29 mouse cellular contexts compared by ENCODE assay signal in the genomic region with DNA sequence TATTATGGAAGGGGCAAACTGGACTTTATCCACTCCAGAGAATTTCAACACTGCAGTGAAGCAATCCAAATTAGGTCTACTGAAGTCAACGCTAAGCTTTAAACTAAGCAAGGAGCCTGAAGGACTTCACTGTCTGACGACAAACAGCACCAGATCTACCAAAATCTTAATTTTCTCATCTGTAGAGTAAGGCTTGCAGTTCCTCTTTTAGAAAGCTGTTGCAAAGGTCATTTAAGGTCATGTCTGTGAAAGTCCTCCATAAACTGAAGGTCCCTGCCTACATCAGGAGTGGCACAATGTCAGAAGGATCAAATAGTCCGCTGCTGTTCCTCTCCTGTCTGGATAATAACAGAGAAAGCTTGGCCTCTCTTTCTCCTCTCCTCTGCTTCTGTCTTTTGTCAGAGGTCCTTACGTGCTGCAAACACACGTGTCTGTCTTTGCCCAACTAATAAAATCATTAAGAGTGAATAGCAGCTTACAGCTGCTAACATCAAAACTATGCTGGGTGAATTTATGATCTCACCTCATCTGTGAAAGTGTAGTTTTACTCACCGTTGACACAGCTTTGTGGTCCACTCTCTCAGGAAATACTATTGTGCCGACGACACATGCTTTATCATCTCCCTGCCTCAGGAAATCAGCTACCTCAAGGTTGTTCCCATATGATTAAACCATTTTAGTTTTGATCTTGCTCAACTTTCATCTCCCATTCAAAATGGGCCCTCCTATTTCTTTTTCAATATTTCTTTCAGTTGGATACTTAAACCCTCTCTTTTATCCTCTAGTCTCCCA.
DNase-seq lines count a peak whose midpoint lies in the region; ATAC-seq lines count a peak whose summit lies in the region.
"Had no signal": no experiment of that assay in that cellular context is flagged by ENCODE, and none has a peak within 500 bp of the region (broad histone marks: within the 10 kb centered on the region; RNA-seq: fewer than 3 reads in every experiment).

No protein-coding gene starts in this region.

- H3K27ac ChIP-seq in hindbrain, embryonic 14.5 days = no peak overlapping the region
- no peak overlapping the region for H3K27ac ChIP-seq in hindbrain, embryonic 13.5 days
- H3K27ac ChIP-seq: embryonic facial prominence, embryonic 10.5 days; embryonic facial prominence, embryonic 13.5 days; forebrain, embryonic 13.5 days; heart, embryonic 13.5 days; hindbrain, embryonic 12.5 days; hindbrain, postnatal 0 days had no signal

- H3K27me3 ChIP-seq in hindbrain, embryonic 14.5 days (ENCODE audit: control insufficient read depth, insufficient read depth, low read length) = no peaks in the 10 kb centered on the region
- H3K27me3 ChIP-seq in hindbrain, embryonic 13.5 days = no peaks in the 10 kb centered on the region
- H3K27me3 ChIP-seq: embryonic facial prominence, embryonic 13.5 days; forebrain, embryonic 13.5 days; heart, embryonic 13.5 days; hindbrain, embryonic 12.5 days had no signal

- no peaks in the 10 kb centered on the region for H3K9me3 ChIP-seq in hindbrain, embryonic 14.5 days (ENCODE audit: control insufficient read depth, low read length)
- no peaks in the 10 kb centered on the region for H3K9me3 ChIP-seq in hindbrain, embryonic 13.5 days
- H3K9me3 ChIP-seq: embryonic facial prominence, embryonic 10.5 days; embryonic facial prominence, embryonic 13.5 days; forebrain, embryonic 13.5 days; heart, embryonic 13.5 days; hindbrain, embryonic 12.5 days had no signal

- no peak overlapping the region for H3K4me3 ChIP-seq in hindbrain, embryonic 14.5 days (replicated peaks; ENCODE audit: low read length)
- H3K4me3 ChIP-seq in hindbrain, embryonic 13.5 days = no peak overlapping the region
- H3K4me3 ChIP-seq: embryonic facial prominence, embryonic 10.5 days; embryonic facial prominence, embryonic 13.5 days; erythroblast, embryonic 14.5 days; forebrain, embryonic 13.5 days; heart, embryonic 13.5 days; hindbrain, embryonic 12.5 days had no signal

- peak; percentile 20 for DNase-seq in hindbrain, embryonic 14.5 days (ENCODE audit: low spot score)
- DNase-seq in 416B (ENCODE audit: low read depth) = peak; percentile 1
- DNase-seq in c-Kit-positive CD71-negative TER-119-negative erythroid progenitor cells, embryonic 14.5 days (ENCODE audit: low read depth) = peak; percentile 1
- DNase-seq in cerebellum, adult 18-20 months = no peak
- DNase-seq in ovary, postnatal 10 days (ENCODE audit: low spot score) = no peak
- DNase-seq: adrenal gland, postnatal 25 days; cerebellum, adult 2 months; cerebellum, adult 9-11 months; cerebellum, postnatal 25 days; embryo, embryonic 11 days; gastrocnemius, postnatal 10 days; gastrocnemius, postnatal 36 days; heart, adult 18-20 months; heart, postnatal 14 days; heart, postnatal 4 days had no signal

- WGBS in hindbrain, embryonic 14.5 days = 85% methylated on average over 8 of the region's 8 CpGs
- WGBS in hindbrain, embryonic 13.5 days = 92% methylated on average over 8 of the region's 8 CpGs

- ATAC-seq in hindbrain, embryonic 14.5 days (ENCODE audit: low FRiP score) = no peak
- no peak for ATAC-seq in hindbrain, embryonic 13.5 days (ENCODE audit: low FRiP score)
- ATAC-seq in hematopoietic stem cell, adult 5-6 weeks (replicated peaks in 1 of 2; ENCODE audit: insufficient read depth in 1 of 2, low FRiP score in 2 of 2, low TSS enrichment in 1 of 2, low read depth in 1 of 2, poor library complexity in 2 of 2, severe bottlenecking in 2 of 2) = peak; percentile 56 to 62
- ATAC-seq: activated CD4-positive, CD25-positive, alpha-beta regulatory T cell, adult 4 months; CD4-positive, CD25-positive, alpha-beta regulatory T cell, adult 4 months; forebrain, embryonic 13.5 days; forebrain, embryonic 16.5 days; hindbrain, postnatal 0 days; inflammation-experienced regulatory T-cells, adult 6 months; intestine, postnatal 0 days had no signal

- no peaks in the 10 kb centered on the region for H3K36me3 ChIP-seq in hindbrain, embryonic 14.5 days (replicated peaks; ENCODE audit: control insufficient read depth, insufficient read depth)
- no peaks in the 10 kb centered on the region for H3K36me3 ChIP-seq in hindbrain, embryonic 13.5 days
- H3K36me3 ChIP-seq: embryonic facial prominence, embryonic 10.5 days; embryonic facial prominence, embryonic 13.5 days; heart, embryonic 13.5 days; hindbrain, embryonic 12.5 days had no signal

- H3K9ac ChIP-seq in hindbrain, embryonic 14.5 days = no peak overlapping the region
- no peak overlapping the region for H3K9ac ChIP-seq in hindbrain, embryonic 13.5 days
- H3K9ac ChIP-seq: embryonic facial prominence, embryonic 13.5 days; forebrain, embryonic 13.5 days; heart, embryonic 13.5 days; hindbrain, embryonic 12.5 days had no signal

- H3K4me1 ChIP-seq in hindbrain, embryonic 14.5 days (replicated peaks; ENCODE audit: control insufficient read depth, insufficient read depth, low read length) = no peaks in the 10 kb centered on the region
- no peaks in the 10 kb centered on the region for H3K4me1 ChIP-seq in hindbrain, embryonic 13.5 days (replicated peaks)
- H3K4me1 ChIP-seq: embryonic facial prominence, embryonic 13.5 days; forebrain, embryonic 13.5 days; heart, embryonic 13.5 days; hindbrain, embryonic 12.5 days had no signal

- H3K4me2 ChIP-seq in hindbrain, embryonic 14.5 days (replicated peaks) = no peak overlapping the region
- no peak overlapping the region for H3K4me2 ChIP-seq in hindbrain, embryonic 13.5 days
- H3K4me2 ChIP-seq: embryonic facial prominence, embryonic 13.5 days; forebrain, embryonic 13.5 days; heart, embryonic 13.5 days; hindbrain, embryonic 12.5 days had no signal

Comparison
In these comparisons a context has a peak if more than half of its experiments do, and no peak if none do; other contexts are left out.
1. ATAC-seq: peak in hematopoietic stem cell, adult 5-6 weeks (2 of 2); none in hindbrain, embryonic 14.5 days (single experiment) and hindbrain, embryonic 13.5 days (single experiment).
2. DNase-seq: peak in hindbrain, embryonic 14.5 days (single experiment), 416B (single experiment) and c-Kit-positive CD71-negative TER-119-negative erythroid progenitor cells, embryonic 14.5 days (single experiment); none in cerebellum, adult 18-20 months (0 of 2) and ovary, postnatal 10 days (single experiment).